Mouse (Mus musculus) intestine, postnatal 0 days (tissue): ENCODE results near the gene Enpp1. TPM values are rescaled to one million over a fixed set of nuclear protein-coding genes. Genes with fewer than 3 reads are reported as not detected.
A peak's percentile ranks its signal among the peaks of the same experiment; 100 is the strongest.

Source experiments
- ATAC-seq: fragments of 200-750 bp; cut with Nextera tagmentation; 2 replicates; pipeline ENCODE4 v1.8.0; 2017; ENCODE audit warnings: mild to moderate bottlenecking, moderate TSS enrichment, moderate library complexity
- H3K27ac ChIP-seq: fragments of 300-500 bp; sonication (generic); 2 replicates; pipeline ENCODE4 v1.5.1; 2014; ENCODE audit warnings: mild to moderate bottlenecking, low read depth, low read length, moderate library complexity
- H3K27me3 ChIP-seq: fragments of 300-500 bp; sonication (generic); replicated peaks from 2 replicates; pipeline ENCODE4 v1.6.1; 2014; ENCODE audit warnings: low read length, mixed read lengths; ENCODE audit not compliant: control insufficient read depth, insufficient read depth
- H3K36me3 ChIP-seq: fragments of 300-500 bp; sonication (generic); 2 replicates; pipeline ENCODE4 v1.6.1; 2014; ENCODE audit warnings: mild to moderate bottlenecking, moderate library complexity; ENCODE audit not compliant: control insufficient read depth, insufficient read depth
- H3K4me1 ChIP-seq: fragments of 300-500 bp; sonication (generic); replicated peaks from 2 replicates; pipeline ENCODE4 v1.6.1; 2014; ENCODE audit warnings: antibody characterized with exemption, low read length, mixed read lengths; ENCODE audit not compliant: control insufficient read depth, insufficient read depth
- H3K4me2 ChIP-seq: fragments of 300-500 bp; sonication (generic); replicated peaks from 2 replicates; pipeline ENCODE4 v1.6.1; 2014; ENCODE audit warnings: low read depth, mild to moderate bottlenecking, moderate library complexity
- H3K4me3 ChIP-seq: fragments of 300-500 bp; sonication (generic); 2 replicates; pipeline ENCODE4 v1.5.1; 2014; ENCODE audit warnings: low read depth, low read length
- H3K9ac ChIP-seq: fragments of 300-500 bp; sonication (generic); 2 replicates; pipeline ENCODE4 v1.6.1; 2014; ENCODE audit warnings: mild to moderate bottlenecking, low read depth, low read length
- H3K9me3 ChIP-seq: fragments of 300-500 bp; sonication (generic); 2 replicates; pipeline ENCODE4 v1.6.1; 2016; ENCODE audit warnings: mixed run types; ENCODE audit not compliant: control insufficient read depth
- CTCF ChIP-seq: sonication (generic); IDR thresholded peaks from 2 replicates; pipeline ENCODE4 v1.5.1; 2016; ENCODE audit warnings: low read depth, mild to moderate bottlenecking, control low read depth, antibody characterized with exemption, moderate library complexity
- WGBS: fragments of 180-500 bp; shearing (Covaris S2); extraction: QIAGEN DNeasy Blood & Tissue Kit; methylation state at CpG from one replicate; pipeline ENCODE4 v1.1.7; 2014; 5-methylcytosine and 5-hydroxymethylcytosine counted together
- polyA plus RNA-seq: library from polyadenylated mRNA; unstranded; fragments of >200 nt; fragmentation: Nextera tagmentation; extraction: Ambion mirVana; gene quantifications from 2 replicates; pipeline ENCODE4 v1.2.1, GENCODE M21; 2015

Gene Enpp1
- polyA plus RNA-seq, 1 experiment from 2014 or later = 14.1 TPM

- no peaks in the 10 kb centered on the region for H3K27me3 ChIP-seq
- no peak overlapping the region for H3K4me2 ChIP-seq
- peaks cover 9% of the 10 kb centered on the region; the same call in 1 of the 2 replicates for H3K36me3 ChIP-seq
- H3K9me3 ChIP-seq = no peaks in the 10 kb centered on the region
- no peak overlapping the region for H3K27ac ChIP-seq
- 74% methylated on average over 14 of the region's 14 CpGs for WGBS
- no peak overlapping the region for H3K9ac ChIP-seq
- 0 out of 2 replicates have a peak, but pooled peaks cover 8% of the 10 kb centered on the region for H3K4me1 ChIP-seq
- H3K4me3 ChIP-seq = no peak overlapping the region
- no peak for TF ChIP-seq CTCF
- ATAC-seq = no peak
Measured at GRCm38 (mm10) chr10:24641416-24642140, 70.4 kb downstream of the Enpp1 start.

GRCm38 (mm10) chr10:24640186-24640875 is 71.6 kb downstream of the Enpp1 start:
- no peak overlapping the region for H3K4me3 ChIP-seq
- 78% methylated on average over 6 of the region's 6 CpGs for WGBS
- H3K4me2 ChIP-seq = no peak overlapping the region
- H3K9me3 ChIP-seq = no peaks in the 10 kb centered on the region
- H3K36me3 ChIP-seq = 0 out of 2 replicates have a peak, but pooled peaks cover 3% of the 10 kb centered on the region
- ATAC-seq = no peak
- no peak for TF ChIP-seq CTCF
- no peak overlapping the region for H3K9ac ChIP-seq
- H3K4me1 ChIP-seq = 0 out of 2 replicates have a peak, but pooled peaks cover 8% of the 10 kb centered on the region
- H3K27ac ChIP-seq = no peak overlapping the region
- H3K27me3 ChIP-seq = no peaks in the 10 kb centered on the region

GRCm38 (mm10) chr10:24639596-24639995 is 72.4 kb downstream of the Enpp1 start:
- no peaks in the 10 kb centered on the region for H3K9me3 ChIP-seq
- no peak overlapping the region for H3K9ac ChIP-seq
- H3K4me3 ChIP-seq = no peak overlapping the region
- H3K27ac ChIP-seq = peak overlapping the region; percentile 81; the same call in 1 of the 2 replicates
- no peak overlapping the region for H3K4me2 ChIP-seq
- H3K27me3 ChIP-seq = no peaks in the 10 kb centered on the region
- no peaks in the 10 kb centered on the region for H3K36me3 ChIP-seq
- no peak for TF ChIP-seq CTCF
- no peak for ATAC-seq
- 0 out of 2 replicates have a peak, but pooled peaks cover 8% of the 10 kb centered on the region for H3K4me1 ChIP-seq
- WGBS = 58% methylated on average over 7 of the region's 7 CpGs

- 0 out of 2 replicates have a peak, but pooled peaks cover 8% of the 10 kb centered on the region for H3K4me1 ChIP-seq
- TF ChIP-seq CTCF = no peak
- H3K27ac ChIP-seq = peak overlapping the region; percentile 81
- H3K36me3 ChIP-seq = no peaks in the 10 kb centered on the region
- H3K27me3 ChIP-seq = no peaks in the 10 kb centered on the region
- peak; percentile 71 for ATAC-seq
- H3K4me3 ChIP-seq = no peak overlapping the region
- no peaks in the 10 kb centered on the region for H3K9me3 ChIP-seq
- peak overlapping the region; percentile 32; the same call in 1 of the 2 replicates for H3K4me2 ChIP-seq
- WGBS = 10% methylated on average over 10 of the region's 10 CpGs
- no peak overlapping the region for H3K9ac ChIP-seq
Measured at GRCm38 (mm10) chr10:24638306-24639070, 73.5 kb downstream of the Enpp1 start.

GRCm38 (mm10) chr10:24636986-24637385 is 75.0 kb downstream of the Enpp1 start:
- no peaks in the 10 kb centered on the region for H3K9me3 ChIP-seq
- no peaks in the 10 kb centered on the region for H3K36me3 ChIP-seq
- no peak overlapping the region for H3K9ac ChIP-seq
- 0 out of 2 replicates have a peak, but pooled peaks cover 8% of the 10 kb centered on the region for H3K4me1 ChIP-seq
- no peaks in the 10 kb centered on the region for H3K27me3 ChIP-seq
- no peak overlapping the region for H3K4me2 ChIP-seq
- no peak for ATAC-seq
- H3K4me3 ChIP-seq = no peak overlapping the region
- 44% methylated on average over 2 of the region's 2 CpGs for WGBS
- peak overlapping the region; percentile 70 for H3K27ac ChIP-seq
- no peak for TF ChIP-seq CTCF

- peak; percentile 4 for ATAC-seq
- Histone ChIP-seq H3K4me2 (no peak overlapping the region), H3K36me3 (no peaks in the 10 kb centered on the region), H3K4me1 (0 out of 2 replicates have a peak, but pooled peaks cover 8% of the 10 kb centered on the region), H3K27ac (peak overlapping the region; percentile 87), H3K9ac (no peak overlapping the region), H3K27me3 (no peaks in the 10 kb centered on the region), H3K4me3 (no peak overlapping the region), H3K9me3 (no peaks in the 10 kb centered on the region)
- TF ChIP-seq CTCF = no peak
- 55% methylated on average over 10 of the region's 10 CpGs for WGBS
Measured at GRCm38 (mm10) chr10:24635884-24636283, 76.1 kb downstream of the Enpp1 start.
